Mouse (Mus musculus): ENCODE measurements around the gene Samsn1.

Samsn1 gene

GRCm38 (mm10) chr16:76022181-76022580, at the start of gene Samsn1:
Samsn1 (minus strand) TSS chr16:76022281.
- DNase-seq (ENCODE audit: low read depth in 1 of 2, low spot score in 2 of 2) = no peak

- no peak for DNase-seq (ENCODE audit: low read depth in 1 of 2, low spot score in 2 of 2)
Observed at GRCm38 (mm10) chr16:76066082-76066635, 44.1 kb upstream of the Samsn1 start.

GRCm38 (mm10) chr16:76054976-76055375, 32.9 kb upstream of the Samsn1 start:
- DNase-seq (ENCODE audit: low read depth in 1 of 2, low spot score in 2 of 2) = no peak

- DNase-seq (ENCODE audit: low read depth in 1 of 2, low spot score in 2 of 2) = no peak
Observed at GRCm38 (mm10) chr16:76054079-76054478, 32.0 kb upstream of the Samsn1 start.

GRCm38 (mm10) chr16:76053537-76053936, 31.5 kb upstream of the Samsn1 start:
- DNase-seq (ENCODE audit: low read depth in 1 of 2, low spot score in 2 of 2) = peak; percentile 21 to 38

GRCm38 (mm10) chr16:76047066-76047465, 25.0 kb upstream of the Samsn1 start:
- DNase-seq (ENCODE audit: low read depth in 1 of 2, low spot score in 2 of 2) = no peak

GRCm38 (mm10) chr16:76040319-76040945, 18.4 kb upstream of the Samsn1 start:
- DNase-seq (ENCODE audit: low read depth in 1 of 2, low spot score in 2 of 2) = no peak

- no peak for DNase-seq (ENCODE audit: low read depth in 1 of 2, low spot score in 2 of 2)
Observed at GRCm38 (mm10) chr16:76019164-76019563, 2.9 kb downstream of the Samsn1 start.

- DNase-seq (ENCODE audit: low read depth in 1 of 2, low spot score in 2 of 2) = no peak
Observed at GRCm38 (mm10) chr16:76003812-76004389, 18.2 kb downstream of the Samsn1 start.

GRCm38 (mm10) chr16:76002870-76003572, 19.1 kb downstream of the Samsn1 start:
- DNase-seq (ENCODE audit: low read depth in 1 of 2, low spot score in 2 of 2) = no peak

- peak; percentile 13 to 19 for DNase-seq (ENCODE audit: low read depth in 1 of 2, low spot score in 2 of 2)
Observed at GRCm38 (mm10) chr16:76002287-76002686, 19.8 kb downstream of the Samsn1 start.

- no peak for DNase-seq (ENCODE audit: low read depth in 1 of 2, low spot score in 2 of 2)
Observed at GRCm38 (mm10) chr16:76001788-76002187, 20.3 kb downstream of the Samsn1 start.

- DNase-seq (ENCODE audit: low read depth in 1 of 2, low spot score in 2 of 2) = no peak
Observed at GRCm38 (mm10) chr16:76000127-76000526, 22.0 kb downstream of the Samsn1 start.

- DNase-seq (ENCODE audit: low read depth in 1 of 2, low spot score in 2 of 2) = no peak
Observed at GRCm38 (mm10) chr16:75990173-75990572, 31.9 kb downstream of the Samsn1 start.

- no peak for DNase-seq (ENCODE audit: low read depth in 1 of 2, low spot score in 2 of 2)
Observed at GRCm38 (mm10) chr16:75983831-75984230, 38.2 kb downstream of the Samsn1 start.

- no peak for DNase-seq (ENCODE audit: low read depth in 1 of 2, low spot score in 2 of 2)
Observed at GRCm38 (mm10) chr16:75979381-75979780, 42.7 kb downstream of the Samsn1 start.

GRCm38 (mm10) chr16:75977798-75978197, 44.3 kb downstream of the Samsn1 start:
- DNase-seq (ENCODE audit: low read depth in 1 of 2, low spot score in 2 of 2) = no peak

- DNase-seq (ENCODE audit: low read depth in 1 of 2, low spot score in 2 of 2) = no peak
Observed at GRCm38 (mm10) chr16:75975682-75976332, 46.3 kb downstream of the Samsn1 start.

GRCm38 (mm10) chr16:75970266-75970998, 51.6 kb downstream of the Samsn1 start:
- no peak for DNase-seq (ENCODE audit: low read depth in 1 of 2, low spot score in 2 of 2)

- peak in 1 of 2 experiments; percentile 12 for DNase-seq (ENCODE audit: low read depth in 1 of 2, low spot score in 2 of 2)
Observed at GRCm38 (mm10) chr16:75962021-75962420, 60.1 kb downstream of the Samsn1 start.

- DNase-seq (ENCODE audit: low read depth in 1 of 2, low spot score in 2 of 2) = no peak
Observed at GRCm38 (mm10) chr16:75961487-75961886, 60.6 kb downstream of the Samsn1 start.
